Mouse (Mus musculus) heart, embryonic 11.5 days (tissue): Measurements from ENCODE around the gene Letm1. TPM values are rescaled to one million over a fixed set of nuclear protein-coding genes. Genes with fewer than 3 reads are reported as not detected.
A peak's percentile ranks its signal among the peaks of the same experiment; 100 is the strongest.

ENCODE experiments used
- ATAC-seq: fragments of 200-750 bp; cut with Nextera tagmentation; replicated peaks from 2 replicates; pipeline ENCODE4 v1.8.0; 2017; ENCODE audit warnings: moderate library complexity; ENCODE audit not compliant: insufficient number of reproducible peaks, low FRiP score, low TSS enrichment
- H3K27ac ChIP-seq: fragments of 300-500 bp; sonication (generic); 2 replicates; pipeline ENCODE4 v1.5.1; 2014; ENCODE audit warnings: mild to moderate bottlenecking, low read depth, low read length
- H3K27me3 ChIP-seq: fragments of 300-500 bp; sonication (generic); 2 replicates; pipeline ENCODE4 v1.6.1; 2014; ENCODE audit warnings: mild to moderate bottlenecking, low read length, mixed read lengths; ENCODE audit not compliant: control insufficient read depth, insufficient read depth
- H3K36me3 ChIP-seq: fragments of 300-500 bp; sonication (generic); 2 replicates; pipeline ENCODE4 v1.6.1; 2014; ENCODE audit warnings: mild to moderate bottlenecking, low read length, moderate library complexity, mixed read lengths; ENCODE audit not compliant: control insufficient read depth, insufficient read depth
- H3K4me1 ChIP-seq: fragments of 300-500 bp; sonication (generic); 2 replicates; pipeline ENCODE4 v1.6.1; 2014; ENCODE audit warnings: low read length; ENCODE audit not compliant: control insufficient read depth, insufficient read depth
- H3K4me2 ChIP-seq: fragments of 300-500 bp; sonication (generic); 2 replicates; pipeline ENCODE4 v1.6.1; 2014; ENCODE audit warnings: mild to moderate bottlenecking, moderate library complexity
- H3K4me3 ChIP-seq: fragments of 300-500 bp; sonication (generic); 2 replicates; pipeline ENCODE4 v1.5.1; 2014; ENCODE audit warnings: low read depth, low read length
- H3K9ac ChIP-seq: fragments of 300-500 bp; sonication (generic); 2 replicates; pipeline ENCODE4 v1.6.1; 2014; ENCODE audit warnings: mild to moderate bottlenecking, low read depth, low read length, moderate library complexity
- H3K9me3 ChIP-seq: fragments of 300-500 bp; sonication (generic); replicated peaks from 2 replicates; pipeline ENCODE4 v1.6.1; 2016; ENCODE audit warnings: low read length; ENCODE audit not compliant: control insufficient read depth
- WGBS: fragments of 180-500 bp; shearing (Covaris S2); extraction: QIAGEN DNeasy Blood & Tissue Kit; methylation state at CpG from one replicate; pipeline ENCODE4 v1.1.7; 2014; ENCODE audit not compliant: insufficient replicate concordance; 5-methylcytosine and 5-hydroxymethylcytosine counted together
- polyA plus RNA-seq: library from polyadenylated mRNA; unstranded; fragments of >200 nt; fragmentation: Nextera tagmentation; extraction: Ambion mirVana; gene quantifications from 2 replicates; pipeline ENCODE4 v1.2.1, GENCODE M21; 2014

Gene Letm1
- polyA plus RNA-seq, 1 experiment from 2014 or later: 40.3 TPM

DNA sequence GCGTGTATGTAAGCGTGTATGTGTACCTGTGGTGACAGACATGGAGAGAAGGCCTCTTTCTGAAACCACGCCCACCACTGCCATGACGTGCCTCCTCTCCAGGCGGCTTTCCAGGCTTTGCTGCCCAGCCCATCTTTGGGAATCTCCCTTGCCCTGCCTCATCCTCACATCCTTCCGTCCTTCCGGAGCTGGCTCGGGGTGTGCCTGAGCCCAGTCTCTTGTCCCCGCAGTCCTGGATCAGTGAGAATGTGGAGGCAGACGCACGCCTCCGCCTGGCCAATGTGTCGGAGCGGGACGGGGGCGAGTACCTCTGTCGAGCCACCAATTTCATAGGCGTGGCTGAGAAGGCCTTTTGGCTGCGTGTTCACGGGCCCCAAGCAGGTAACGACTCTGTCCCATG lies 51.6 kb downstream of the Letm1 start:
- Histone ChIP-seq H3K4me2 (no peak overlapping the region), H3K9me3 (no peaks in the 10 kb centered on the region), H3K9ac (no peak overlapping the region), H3K36me3 (peaks cover 8% of the 10 kb centered on the region; the same call in 1 of the 2 replicates), H3K27ac (no peak overlapping the region), H3K4me1 (no peaks in the 10 kb centered on the region), H3K4me3 (no peak overlapping the region), H3K27me3 (no peaks in the 10 kb centered on the region; the same call in 1 of the 2 replicates)
- WGBS: 61% methylated on average over 21 of the region's 21 CpGs
- ATAC-seq: no peak

- no peak overlapping the region for H3K4me3 ChIP-seq
- H3K4me1 ChIP-seq: no peaks in the 10 kb centered on the region
- H3K27me3 ChIP-seq: no peaks in the 10 kb centered on the region; the same call in 1 of the 2 replicates
- no peak overlapping the region for H3K27ac ChIP-seq
- WGBS: 65% methylated on average over 5 of the region's 5 CpGs
- H3K36me3 ChIP-seq: peaks cover 8% of the 10 kb centered on the region; the same call in 1 of the 2 replicates
- ATAC-seq: no peak
- no peaks in the 10 kb centered on the region for H3K9me3 ChIP-seq
- no peak overlapping the region for H3K4me2 ChIP-seq
- H3K9ac ChIP-seq: no peak overlapping the region
Measured at GRCm38 (mm10) chr5:33730516-33730915, 52.1 kb downstream of the Letm1 start.

GRCm38 (mm10) chr5:33728841-33729240 lies 53.8 kb downstream of the Letm1 start:
- no peaks in the 10 kb centered on the region for H3K9me3 ChIP-seq

GRCm38 (mm10) chr5:33726891-33727290 lies 55.7 kb downstream of the Letm1 start:
- 55% methylated on average over 1 of the region's 1 CpGs for WGBS
- peaks cover 22% of the 10 kb centered on the region for H3K27me3 ChIP-seq
- H3K4me2 ChIP-seq: no peak overlapping the region
- no peak overlapping the region for H3K4me3 ChIP-seq
- H3K27ac ChIP-seq: no peak overlapping the region
- ATAC-seq: no peak
- no peaks in the 10 kb centered on the region for H3K9me3 ChIP-seq
- H3K4me1 ChIP-seq: peaks cover 12% of the 10 kb centered on the region
- H3K9ac ChIP-seq: no peak overlapping the region
- 0 out of 2 replicates have a peak, but pooled peaks cover 3% of the 10 kb centered on the region for H3K36me3 ChIP-seq

More at GRCm38 (mm10) chr5:33728841-33729240, 53.8 kb downstream of the Letm1 start:
- no peak overlapping the region for H3K9ac ChIP-seq
- H3K4me1 ChIP-seq: no peaks in the 10 kb centered on the region
- no peak overlapping the region for H3K27ac ChIP-seq
- peaks cover 5% of the 10 kb centered on the region; the same call in 1 of the 2 replicates for H3K36me3 ChIP-seq
- 74% methylated on average over 7 of the region's 7 CpGs for WGBS
- H3K27me3 ChIP-seq: peaks cover 8% of the 10 kb centered on the region
- no peak overlapping the region for H3K4me2 ChIP-seq
- H3K4me3 ChIP-seq: no peak overlapping the region
- ATAC-seq: no peak

- Histone ChIP-seq H3K4me2 (no peak overlapping the region), H3K36me3 (0 out of 2 replicates have a peak, but pooled peaks cover 3% of the 10 kb centered on the region), H3K4me1 (peaks cover 16% of the 10 kb centered on the region), H3K27me3 (peaks cover 24% of the 10 kb centered on the region), H3K27ac (no peak overlapping the region), H3K9ac (no peak overlapping the region), H3K4me3 (no peak overlapping the region), H3K9me3 (no peaks in the 10 kb centered on the region)
- no peak for ATAC-seq
- WGBS: 74% methylated on average over 7 of the region's 7 CpGs
Measured at GRCm38 (mm10) chr5:33726081-33726647, 56.5 kb downstream of the Letm1 start.

GRCm38 (mm10) chr5:33723641-33724465 lies 58.8 kb downstream of the Letm1 start:
- ATAC-seq: no peak
- no peaks in the 10 kb centered on the region for H3K9me3 ChIP-seq
- 9% methylated on average over 36 of the region's 36 CpGs for WGBS

GRCm38 (mm10) chr5:33723019-33723640 lies 59.5 kb downstream of the Letm1 start:
- H3K36me3 ChIP-seq: no peaks in the 10 kb centered on the region
- H3K9ac ChIP-seq: peak overlapping the region; percentile 76
- peaks cover 26% of the 10 kb centered on the region for H3K4me1 ChIP-seq
- H3K4me2 ChIP-seq: peak overlapping the region; percentile 98
- H3K4me3 ChIP-seq: peak overlapping the region; percentile 66
- WGBS: under 1% methylated on average over 61 of the region's 61 CpGs
- ATAC-seq: no peak
- H3K27ac ChIP-seq: no peak overlapping the region
- H3K27me3 ChIP-seq: peaks cover 24% of the 10 kb centered on the region
- H3K9me3 ChIP-seq: no peaks in the 10 kb centered on the region

More at GRCm38 (mm10) chr5:33723641-33724465, 58.8 kb downstream of the Letm1 start:
- Histone ChIP-seq H3K4me1 (peaks cover 26% of the 10 kb centered on the region), H3K9ac (peak overlapping the region; percentile 76), H3K36me3 (no peaks in the 10 kb centered on the region), H3K4me2 (peak overlapping the region; percentile 98), H3K27me3 (peaks cover 24% of the 10 kb centered on the region), H3K27ac (no peak overlapping the region), H3K4me3 (peak overlapping the region; percentile 66)

GRCm38 (mm10) chr5:33722266-33723018 lies 60.2 kb downstream of the Letm1 start:
- H3K36me3 ChIP-seq: no peaks in the 10 kb centered on the region
- H3K9me3 ChIP-seq: no peaks in the 10 kb centered on the region
- H3K4me3 ChIP-seq: peak overlapping the region; percentile 66
- 1% methylated on average over 52 of the region's 53 CpGs for WGBS
- H3K4me2 ChIP-seq: peak overlapping the region; percentile 98
- ATAC-seq: no peak
- H3K9ac ChIP-seq: peak overlapping the region; percentile 76
- peaks cover 24% of the 10 kb centered on the region for H3K27me3 ChIP-seq
- peaks cover 26% of the 10 kb centered on the region for H3K4me1 ChIP-seq
- H3K27ac ChIP-seq: 0 out of 2 replicates have a peak overlapping the region, but pooled peaks have one; percentile 29
